ENCODE assay signal across 10 mouse cellular contexts in the genomic region with DNA sequence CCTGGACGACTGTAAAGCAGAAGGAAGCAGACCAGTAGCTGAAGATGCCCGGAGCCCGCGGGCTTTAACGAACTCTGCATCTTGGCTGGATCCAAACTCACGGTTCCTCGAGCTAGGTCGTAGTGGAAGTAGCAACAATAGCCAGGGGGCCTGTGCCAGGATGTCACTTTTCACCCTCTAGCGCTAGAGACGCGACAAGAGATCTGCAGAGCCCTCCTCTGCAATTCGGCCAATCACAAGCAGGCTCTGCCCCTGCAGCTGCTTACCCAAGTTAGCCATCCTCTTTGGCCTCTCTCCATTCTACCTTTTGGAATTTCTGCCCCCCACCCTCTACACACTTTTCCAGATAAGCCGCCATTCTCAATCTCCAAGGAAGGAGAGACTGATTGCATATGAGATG. TPM values are rescaled to one million over a fixed set of nuclear protein-coding genes. Genes with fewer than 3 reads are reported as not detected.
DNase-seq lines count a peak whose midpoint lies in the region; TF ChIP-seq lines count a peak whose summit lies in the region.
"Had no signal": no experiment of that assay in that cellular context is flagged by ENCODE, and none has a peak within 500 bp of the region (broad histone marks: within the 10 kb centered on the region; RNA-seq: fewer than 3 reads in every experiment).

Resp18 (minus strand) TSS at position 188 of the 400 bp plus-strand sequence.

- no peaks in the 10 kb centered on the region for H3K36me3 ChIP-seq in ES-Bruce4 (ENCODE audit: control insufficient read depth, insufficient read depth, low read length, poor library complexity, severe bottlenecking)
- no peaks in the 10 kb centered on the region for H3K36me3 ChIP-seq in hindbrain, embryonic 10.5 days

- H3K4me1 ChIP-seq in ES-Bruce4 (ENCODE audit: control insufficient read depth, insufficient read depth, low read length) = no peaks in the 10 kb centered on the region
- H3K4me1 ChIP-seq in hindbrain, embryonic 10.5 days (replicated peaks) = 0 out of 2 replicates have a peak, but pooled peaks cover 6% of the 10 kb centered on the region

- no peak for TF ChIP-seq CTCF in ES-Bruce4 (IDR thresholded peaks at IDR 0.05; ENCODE audit: low read depth, low read length)

- no peak within 1 kb of the TSS for H3K27ac ChIP-seq in ES-Bruce4 (ENCODE audit: insufficient read depth, low read length)
- H3K27ac ChIP-seq in hindbrain, embryonic 10.5 days = 0 out of 2 replicates have a peak within 1 kb of the TSS, but pooled peaks have one; percentile 12

- no peak for TF ChIP-seq POLR2A in ES-Bruce4 (IDR thresholded peaks at IDR 0.05; ENCODE audit: insufficient read depth, low read length)

- H3K9ac ChIP-seq in ES-Bruce4 (ENCODE audit: low read depth, poor library complexity, severe bottlenecking) = no peak within 1 kb of the TSS

- TF ChIP-seq EP300 in ES-Bruce4 (IDR thresholded peaks at IDR 0.05; ENCODE audit: insufficient read depth, low read depth, low read length) = no peak

- peak within 1 kb of the TSS; percentile 30 for H3K4me3 ChIP-seq in ES-Bruce4 (ENCODE audit: low read depth, low read length)
- H3K4me3 ChIP-seq in hindbrain, embryonic 10.5 days = peak within 1 kb of the TSS; percentile 40

- no peaks in the 10 kb centered on the region; the same call in 1 of the 2 replicates for H3K27me3 ChIP-seq in ES-Bruce4 (ENCODE audit: control insufficient read depth, insufficient read depth, low read length, poor library complexity, severe bottlenecking)
- H3K27me3 ChIP-seq in hindbrain, embryonic 10.5 days (ENCODE audit: insufficient read depth, poor library complexity, severe bottlenecking) = peaks cover 33% of the 10 kb centered on the region

- 6% methylated on average over 13 of the region's 13 CpGs for WGBS in hindbrain, embryonic 10.5 days

- no peak for DNase-seq in adrenal gland, postnatal 25 days
- no peak for DNase-seq in hindbrain, embryonic 10.5 days (ENCODE audit: low spot score)
- no peak for DNase-seq in left cerebral cortex, postnatal 36 days (ENCODE audit: low spot score in 2 of 2)
- DNase-seq in right cerebral cortex, postnatal 14 days = no peak
- no peak for DNase-seq in lung, adult 18-20 months
- no peak for DNase-seq in testis, postnatal 10 days (ENCODE audit: low spot score)
- no peak for DNase-seq in lung, postnatal 36 days
- DNase-seq: heart, adult 11 months had no signal

- peaks cover 9% of the 10 kb centered on the region; the same call in 1 of the 2 replicates for H3K9me3 ChIP-seq in ES-Bruce4 (replicated peaks; ENCODE audit: control insufficient read depth, insufficient read depth, low read length, poor library complexity, severe bottlenecking)
- H3K9me3 ChIP-seq in hindbrain, embryonic 10.5 days = peaks cover 11% of the 10 kb centered on the region; the same call in 1 of the 2 replicates

- intact Hi-C loops in left cerebral cortex, postnatal 36 days (cut with DNase I) = loop anchor here (2.0 kb wide), 1 partner anchor 13 kb away; the partner anchor contains the start of gene Ptprn

RNA-seq across cellular contexts. Expression of gene Resp18, which starts in this region (rescaled TPM):
- polyA plus RNA-seq in ES-Bruce4 (2011; ENCODE audit: insufficient read depth, insufficient read length, low read depth, missing spikeins) = not detected in 2 replicates
- total RNA-seq in adrenal gland, postnatal 25 days (2021) = 101 and 123 TPM in 2 replicates
- polyA plus RNA-seq in hindbrain, embryonic 10.5 days (2016; fragmentation: Nextera tagmentation; extraction: Ambion mirVana) = 7.5 and 22.3 TPM in 2 replicates
- 100 to 1,000 TPM; 122 to 146 TPM for total RNA-seq in left cerebral cortex, postnatal 36 days (2021)
- total RNA-seq: common myeloid progenitor, adult 5-6 weeks had no signal
